Mouse (Mus musculus): Measurements from ENCODE around the gene Hdac5. TPM values are rescaled to one million over a fixed set of nuclear protein-coding genes. Genes with fewer than 3 reads are reported as not detected.

The Hdac5 gene
- polyA plus RNA-seq, 1 experiment from 2014 or later, result 26.0 TPM

- Histone ChIP-seq H3K4me2 (peak overlapping the region; percentile 84), H3K9me3 (ENCODE audit: control insufficient read depth, low read length) (no peaks in the 10 kb centered on the region), H3K27me3 (replicated peaks; ENCODE audit: control insufficient read depth, insufficient read depth, low read length) (no peaks in the 10 kb centered on the region), H3K36me3 (ENCODE audit: control insufficient read depth, insufficient read depth, low read length) (peaks cover 4% of the 10 kb centered on the region; the same call in 1 of the 2 replicates), H3K4me1 (replicated peaks; ENCODE audit: control insufficient read depth, insufficient read depth, low read length) (peaks cover 27% of the 10 kb centered on the region), H3K27ac (ENCODE audit: low read depth, low read length) (peak overlapping the region; percentile 68), H3K9ac (ENCODE audit: low read depth, low read length) (peak overlapping the region; percentile 69), H3K4me3 (ENCODE audit: low read depth, low read length) (peak overlapping the region; percentile 68)
- ATAC-seq (replicated peaks; ENCODE audit: low FRiP score) (no peak), DNase-seq (ENCODE audit: low spot score) (no peak)
- WGBS, result 58% methylated on average over 6 of the region's 6 CpGs
Measured at GRCm38 (mm10) chr11:102188980-102189379, 41.0 kb downstream of the Hdac5 start.

GRCm38 (mm10) chr11:102186235-102186634 is 43.7 kb downstream of the Hdac5 start:
- Histone ChIP-seq H3K27me3 (replicated peaks; ENCODE audit: control insufficient read depth, insufficient read depth, low read length) (no peaks in the 10 kb centered on the region), H3K36me3 (ENCODE audit: control insufficient read depth, insufficient read depth, low read length) (peaks cover 13% of the 10 kb centered on the region; the same call in 1 of the 2 replicates), H3K4me3 (ENCODE audit: low read depth, low read length) (no peak overlapping the region), H3K27ac (ENCODE audit: low read depth, low read length) (no peak overlapping the region), H3K9me3 (ENCODE audit: control insufficient read depth, low read length) (no peaks in the 10 kb centered on the region), H3K4me2 (peak overlapping the region; percentile 87; the same call in 1 of the 2 replicates), H3K4me1 (replicated peaks; ENCODE audit: control insufficient read depth, insufficient read depth, low read length) (peaks cover 33% of the 10 kb centered on the region), H3K9ac (ENCODE audit: low read depth, low read length) (no peak overlapping the region)
- DNase-seq (ENCODE audit: low spot score) (no peak), ATAC-seq (replicated peaks; ENCODE audit: low FRiP score) (no peak)
- WGBS, result 72% methylated on average over 1 of the region's 1 CpGs

GRCm38 (mm10) chr11:102185677-102186076 is 44.3 kb downstream of the Hdac5 start:
- Histone ChIP-seq H3K4me1 (replicated peaks; ENCODE audit: control insufficient read depth, insufficient read depth, low read length) (peaks cover 28% of the 10 kb centered on the region), H3K27me3 (replicated peaks; ENCODE audit: control insufficient read depth, insufficient read depth, low read length) (no peaks in the 10 kb centered on the region), H3K4me3 (ENCODE audit: low read depth, low read length) (peak overlapping the region; percentile 98), H3K27ac (ENCODE audit: low read depth, low read length) (no peak overlapping the region), H3K36me3 (ENCODE audit: control insufficient read depth, insufficient read depth, low read length) (peaks cover 16% of the 10 kb centered on the region), H3K9ac (ENCODE audit: low read depth, low read length) (no peak overlapping the region), H3K9me3 (ENCODE audit: control insufficient read depth, low read length) (no peaks in the 10 kb centered on the region), H3K4me2 (peak overlapping the region; percentile 87)
- no peak for DNase-seq (ENCODE audit: low spot score)
- no peak for ATAC-seq (replicated peaks; ENCODE audit: low FRiP score)
- 51% methylated on average over 3 of the region's 3 CpGs for WGBS

GRCm38 (mm10) chr11:102184646-102185495 is 45.1 kb downstream of the Hdac5 start, which contains the start of gene Lsm12:
TSS of gene Lsm12 (minus strand) at chr11:102185296.
- Histone ChIP-seq H3K4me2 (peak within 1 kb of the TSS; percentile 87), H3K9ac (ENCODE audit: low read depth, low read length) (peak within 1 kb of the TSS; percentile 95), H3K4me1 (replicated peaks; ENCODE audit: control insufficient read depth, insufficient read depth, low read length) (peaks cover 26% of the 10 kb centered on the region), H3K4me3 (ENCODE audit: low read depth, low read length) (peak within 1 kb of the TSS; percentile 98), H3K27me3 (replicated peaks; ENCODE audit: control insufficient read depth, insufficient read depth, low read length) (no peaks in the 10 kb centered on the region), H3K36me3 (ENCODE audit: control insufficient read depth, insufficient read depth, low read length) (peaks cover 20% of the 10 kb centered on the region), H3K27ac (ENCODE audit: low read depth, low read length) (peak within 1 kb of the TSS; percentile 92), H3K9me3 (ENCODE audit: control insufficient read depth, low read length) (no peaks in the 10 kb centered on the region)
- DNase-seq (ENCODE audit: low spot score), result peak; percentile 94
- ATAC-seq (replicated peaks; ENCODE audit: low FRiP score), result peak; percentile 81
- WGBS, result under 1% methylated on average over 70 of the region's 70 CpGs

GRCm38 (mm10) chr11:102184253-102184645 is 45.7 kb downstream of the Hdac5 start:
- ATAC-seq (replicated peaks; ENCODE audit: low FRiP score), result no peak
- Histone ChIP-seq H3K4me3 (ENCODE audit: low read depth, low read length) (peak overlapping the region; percentile 98), H3K4me1 (replicated peaks; ENCODE audit: control insufficient read depth, insufficient read depth, low read length) (peaks cover 24% of the 10 kb centered on the region), H3K9me3 (ENCODE audit: control insufficient read depth, low read length) (no peaks in the 10 kb centered on the region), H3K27me3 (replicated peaks; ENCODE audit: control insufficient read depth, insufficient read depth, low read length) (no peaks in the 10 kb centered on the region), H3K36me3 (ENCODE audit: control insufficient read depth, insufficient read depth, low read length) (peaks cover 20% of the 10 kb centered on the region), H3K27ac (ENCODE audit: low read depth, low read length) (peak overlapping the region; percentile 92), H3K4me2 (peak overlapping the region; percentile 87), H3K9ac (ENCODE audit: low read depth, low read length) (peak overlapping the region; percentile 95)
- whole genome bisulfite sequencing, result 4% methylated on average over 7 of the region's 7 CpGs
- no peak for DNase-seq (ENCODE audit: low spot score)

- Histone ChIP-seq H3K4me2 (no peak overlapping the region), H3K4me1 (replicated peaks; ENCODE audit: control insufficient read depth, insufficient read depth, low read length) (peaks cover 11% of the 10 kb centered on the region), H3K9ac (ENCODE audit: low read depth, low read length) (no peak overlapping the region), H3K27me3 (replicated peaks; ENCODE audit: control insufficient read depth, insufficient read depth, low read length) (no peaks in the 10 kb centered on the region), H3K36me3 (ENCODE audit: control insufficient read depth, insufficient read depth, low read length) (peaks cover 29% of the 10 kb centered on the region), H3K27ac (ENCODE audit: low read depth, low read length) (no peak overlapping the region), H3K4me3 (ENCODE audit: low read depth, low read length) (no peak overlapping the region), H3K9me3 (ENCODE audit: control insufficient read depth, low read length) (no peaks in the 10 kb centered on the region)
- ATAC-seq (replicated peaks; ENCODE audit: low FRiP score) (no peak), DNase-seq (ENCODE audit: low spot score) (no peak)
Measured at GRCm38 (mm10) chr11:102179836-102180235, 50.1 kb downstream of the Hdac5 start.

GRCm38 (mm10) chr11:102168689-102169088 is 61.3 kb downstream of the Hdac5 start:
- H3K4me3 ChIP-seq (ENCODE audit: low read depth, low read length), result no peak overlapping the region
- no peaks in the 10 kb centered on the region for H3K9me3 ChIP-seq (ENCODE audit: control insufficient read depth, low read length)
- 85% methylated on average over 5 of the region's 5 CpGs for WGBS
- DNase-seq (ENCODE audit: low spot score) (no peak), ATAC-seq (replicated peaks; ENCODE audit: low FRiP score) (no peak)
- H3K36me3 ChIP-seq (ENCODE audit: control insufficient read depth, insufficient read depth, low read length), result peaks cover 32% of the 10 kb centered on the region
- H3K9ac ChIP-seq (ENCODE audit: low read depth, low read length), result no peak overlapping the region
- no peaks in the 10 kb centered on the region for H3K27me3 ChIP-seq (replicated peaks; ENCODE audit: control insufficient read depth, insufficient read depth, low read length)
- no peak overlapping the region for H3K4me2 ChIP-seq
- no peak overlapping the region for H3K27ac ChIP-seq (ENCODE audit: low read depth, low read length)
- 0 out of 2 replicates have a peak, but pooled peaks cover 3% of the 10 kb centered on the region for H3K4me1 ChIP-seq (replicated peaks; ENCODE audit: control insufficient read depth, insufficient read depth, low read length)

GRCm38 (mm10) chr11:102167539-102167938 is 62.4 kb downstream of the Hdac5 start:
- ATAC-seq (replicated peaks; ENCODE audit: low FRiP score), result no peak
- H3K4me1 ChIP-seq (replicated peaks; ENCODE audit: control insufficient read depth, insufficient read depth, low read length), result 0 out of 2 replicates have a peak, but pooled peaks cover 3% of the 10 kb centered on the region
- peaks cover 39% of the 10 kb centered on the region for H3K36me3 ChIP-seq (ENCODE audit: control insufficient read depth, insufficient read depth, low read length)
- WGBS, result 87% methylated on average over 5 of the region's 5 CpGs
- H3K27me3 ChIP-seq (replicated peaks; ENCODE audit: control insufficient read depth, insufficient read depth, low read length), result no peaks in the 10 kb centered on the region
- H3K9ac ChIP-seq (ENCODE audit: low read depth, low read length), result no peak overlapping the region
- no peaks in the 10 kb centered on the region for H3K9me3 ChIP-seq (ENCODE audit: control insufficient read depth, low read length)
- DNase-seq (ENCODE audit: low spot score), result no peak
- no peak overlapping the region for H3K4me2 ChIP-seq
- no peak overlapping the region for H3K27ac ChIP-seq (ENCODE audit: low read depth, low read length)
- no peak overlapping the region for H3K4me3 ChIP-seq (ENCODE audit: low read depth, low read length)

Data from liver, embryonic 11.5 days (tissue).